Comparison of ENCODE assay signal across 8 mouse cellular contexts in genomic region chr9:50616161-50616560, GRCm38 (mm10). TPM values are rescaled to one million over a fixed set of nuclear protein-coding genes. Genes with fewer than 3 reads are reported as not detected.
DNase-seq lines count a peak whose midpoint lies in the region; ATAC-seq lines count a peak whose summit lies in the region.

No protein-coding gene starts in this region.

- H3K9ac ChIP-seq in forebrain, embryonic 14.5 days (ENCODE audit: low read length) = peak overlapping the region; percentile 92
- H3K9ac ChIP-seq in liver, embryonic 13.5 days = peak overlapping the region; percentile 94

- peak overlapping the region; percentile 88 for H3K4me2 ChIP-seq in forebrain, embryonic 14.5 days (ENCODE audit: low read length)
- peak overlapping the region; percentile 85 for H3K4me2 ChIP-seq in liver, embryonic 13.5 days

- peaks cover 8% of the 10 kb centered on the region for H3K4me1 ChIP-seq in forebrain, embryonic 14.5 days (ENCODE audit: control insufficient read depth, insufficient read depth, low read length)
- peaks cover 28% of the 10 kb centered on the region for H3K4me1 ChIP-seq in liver, embryonic 13.5 days (replicated peaks)

- H3K4me3 ChIP-seq in forebrain, embryonic 14.5 days (ENCODE audit: low read depth, low read length) = peak overlapping the region; percentile 98
- H3K4me3 ChIP-seq in liver, embryonic 13.5 days (replicated peaks) = peak overlapping the region; percentile 96

- H3K36me3 ChIP-seq in forebrain, embryonic 14.5 days (ENCODE audit: control insufficient read depth, insufficient read depth, low read length) = peaks cover 33% of the 10 kb centered on the region
- H3K36me3 ChIP-seq in liver, embryonic 13.5 days = peaks cover 40% of the 10 kb centered on the region

- no peak for ATAC-seq in forebrain, embryonic 14.5 days
- no peak for ATAC-seq in liver, embryonic 13.5 days (ENCODE audit: low read depth)

- peak; percentile 73 for DNase-seq in heart, adult 11 months
- no peak for DNase-seq in heart, adult 9 months (ENCODE audit: low spot score in 2 of 2)
- DNase-seq in A20 (ENCODE audit: low read depth, low spot score) = peak; percentile 37
- DNase-seq in forebrain, embryonic 14.5 days (ENCODE audit: low spot score) = no peak
- no peak for DNase-seq in liver, embryonic 13.5 days
- no peak for DNase-seq in B cell, adult 2 months
- no peak for DNase-seq in urinary bladder, postnatal 4 days (ENCODE audit: low spot score in 2 of 2)
- DNase-seq in gastrocnemius, postnatal 10 days = no peak

- WGBS in forebrain, embryonic 14.5 days = 40% methylated on average over 11 of the region's 11 CpGs
- WGBS in liver, embryonic 13.5 days (ENCODE audit: insufficient replicate concordance) = 29% methylated on average over 11 of the region's 11 CpGs

- H3K27ac ChIP-seq in forebrain, embryonic 14.5 days (ENCODE audit: low read depth, low read length) = no peak overlapping the region
- 0 out of 2 replicates have a peak overlapping the region, but pooled peaks have one; percentile 95 for H3K27ac ChIP-seq in liver, embryonic 13.5 days

- H3K9me3 ChIP-seq in forebrain, embryonic 14.5 days (replicated peaks; ENCODE audit: control insufficient read depth, low read length) = no peaks in the 10 kb centered on the region
- no peaks in the 10 kb centered on the region for H3K9me3 ChIP-seq in liver, embryonic 13.5 days (replicated peaks)

- no peaks in the 10 kb centered on the region for H3K27me3 ChIP-seq in forebrain, embryonic 14.5 days (replicated peaks; ENCODE audit: control insufficient read depth, insufficient read depth, low read length)
- H3K27me3 ChIP-seq in liver, embryonic 13.5 days = no peaks in the 10 kb centered on the region

RNA-seq across cellular contexts. Expression of gene Pih1d2, which starts 1.0 kb away (rescaled TPM):
- polyA plus RNA-seq in forebrain, embryonic 14.5 days (2014; fragmentation: Nextera tagmentation; extraction: Ambion mirVana) = 5.1 and 5.8 TPM in 2 replicates
- 1.8 and 2.1 TPM in 2 replicates for polyA plus RNA-seq in liver, embryonic 13.5 days (2015; fragmentation: Nextera tagmentation; extraction: Ambion mirVana)
- total RNA-seq in gastrocnemius, postnatal 10 days (2021) = under 1 TPM; 0.27 to 0.42 TPM

RNA-seq across cellular contexts. Expression of gene Nkapd1, which starts 1.1 kb away (rescaled TPM):
- polyA plus RNA-seq in forebrain, embryonic 14.5 days (2014; fragmentation: Nextera tagmentation; extraction: Ambion mirVana) = 18.3 and 22.0 TPM in 2 replicates
- polyA plus RNA-seq in liver, embryonic 13.5 days (2015; fragmentation: Nextera tagmentation; extraction: Ambion mirVana) = 10.4 and 11.6 TPM in 2 replicates
- total RNA-seq in gastrocnemius, postnatal 10 days (2021) = 10 to 100 TPM; 12.2 to 16.0 TPM

RNA-seq across cellular contexts. Expression of gene Timm8b, which starts 12.5 kb away (rescaled TPM):
- 388 and 475 TPM in 2 replicates for polyA plus RNA-seq in forebrain, embryonic 14.5 days (2014; fragmentation: Nextera tagmentation; extraction: Ambion mirVana)
- 208 and 218 TPM in 2 replicates for polyA plus RNA-seq in liver, embryonic 13.5 days (2015; fragmentation: Nextera tagmentation; extraction: Ambion mirVana)
- total RNA-seq in gastrocnemius, postnatal 10 days (2021) = 100 to 1,000 TPM; 140 to 148 TPM

RNA-seq across cellular contexts. Expression of gene Sdhd, which starts 12.5 kb away (rescaled TPM):
- polyA plus RNA-seq in forebrain, embryonic 14.5 days (2014; fragmentation: Nextera tagmentation; extraction: Ambion mirVana) = 261 and 273 TPM in 2 replicates
- polyA plus RNA-seq in liver, embryonic 13.5 days (2015; fragmentation: Nextera tagmentation; extraction: Ambion mirVana) = 350 and 370 TPM in 2 replicates
- total RNA-seq in gastrocnemius, postnatal 10 days (2021) = 100 to 1,000 TPM; 321 to 381 TPM

RNA-seq across cellular contexts. Expression of gene Dlat, which starts 43.4 kb away (rescaled TPM):
- polyA plus RNA-seq in forebrain, embryonic 14.5 days (2014; fragmentation: Nextera tagmentation; extraction: Ambion mirVana) = 50.9 and 55.0 TPM in 2 replicates
- polyA plus RNA-seq in liver, embryonic 13.5 days (2015; fragmentation: Nextera tagmentation; extraction: Ambion mirVana) = 33.7 and 45.2 TPM in 2 replicates
- 100 to 1,000 TPM; 196 to 235 TPM for total RNA-seq in gastrocnemius, postnatal 10 days (2021)

Comparison
In these comparisons a context has a peak if more than half of its experiments do, and no peak if none do; other contexts are left out.
1. DNase-seq: peak in heart, adult 11 months (single experiment) and A20 (single experiment); none in heart, adult 9 months (0 of 2), forebrain, embryonic 14.5 days (single experiment), liver, embryonic 13.5 days (single experiment), B cell, adult 2 months (0 of 2), urinary bladder, postnatal 4 days (0 of 2) and gastrocnemius, postnatal 10 days (single experiment).